Mouse (Mus musculus): ENCODE results near the gene Fam160b1. TPM values are rescaled to one million over a fixed set of nuclear protein-coding genes. Genes with fewer than 3 reads are reported as not detected.

The Fam160b1 gene
- polyA plus RNA-seq, 1 experiment from 2014 or later = 6.0 TPM

- Histone ChIP-seq H3K27me3 (no peaks in the 10 kb centered on the region), H3K27ac (replicated peaks) (peak overlapping the region; percentile 53), H3K4me2 (peak overlapping the region; percentile 35; the same call in 1 of the 2 replicates), H3K9me3 (replicated peaks) (no peaks in the 10 kb centered on the region), H3K4me3 (replicated peaks) (no peak overlapping the region), H3K9ac (no peak overlapping the region), H3K36me3 (replicated peaks) (peaks cover 33% of the 10 kb centered on the region), H3K4me1 (replicated peaks) (peaks cover 72% of the 10 kb centered on the region)
- 74% methylated on average over 4 of the region's 4 CpGs for WGBS (ENCODE audit: insufficient replicate concordance)
- ATAC-seq (ENCODE audit: insufficient read depth) = peak; percentile 37
Observed at GRCm38 (mm10) chr19:57367201-57367600, 6.7 kb downstream of the Fam160b1 start.

- H3K4me1 ChIP-seq (replicated peaks) = peaks cover 66% of the 10 kb centered on the region
Observed at GRCm38 (mm10) chr19:57367849-57368387, 7.4 kb downstream of the Fam160b1 start.

GRCm38 (mm10) chr19:57373276-57373811 is 12.9 kb downstream of the Fam160b1 start:
- WGBS (ENCODE audit: insufficient replicate concordance) = 69% methylated on average over 8 of the region's 8 CpGs
- no peaks in the 10 kb centered on the region for H3K27me3 ChIP-seq
- ATAC-seq (ENCODE audit: insufficient read depth) = no peak

More at GRCm38 (mm10) chr19:57367849-57368387, 7.4 kb downstream of the Fam160b1 start:
- no peak overlapping the region for H3K9ac ChIP-seq
- 53% methylated on average over 11 of the region's 11 CpGs for WGBS (ENCODE audit: insufficient replicate concordance)
- peak overlapping the region; percentile 35; the same call in 1 of the 2 replicates for H3K4me2 ChIP-seq
- no peaks in the 10 kb centered on the region for H3K9me3 ChIP-seq (replicated peaks)
- no peak overlapping the region for H3K4me3 ChIP-seq (replicated peaks)
- H3K36me3 ChIP-seq (replicated peaks) = peaks cover 40% of the 10 kb centered on the region
- H3K27me3 ChIP-seq = no peaks in the 10 kb centered on the region
- ATAC-seq (ENCODE audit: insufficient read depth) = no peak
- peak overlapping the region; percentile 53 for H3K27ac ChIP-seq (replicated peaks)

GRCm38 (mm10) chr19:57375161-57375560 is 14.7 kb downstream of the Fam160b1 start:
- WGBS (ENCODE audit: insufficient replicate concordance) = 77% methylated on average over 5 of the region's 5 CpGs
- no peak overlapping the region for H3K4me3 ChIP-seq (replicated peaks)
- H3K9ac ChIP-seq = no peak overlapping the region
- H3K27me3 ChIP-seq = no peaks in the 10 kb centered on the region
- peaks cover 8% of the 10 kb centered on the region; the same call in 1 of the 2 replicates for H3K4me1 ChIP-seq (replicated peaks)
- no peak overlapping the region for H3K27ac ChIP-seq (replicated peaks)
- no peaks in the 10 kb centered on the region for H3K9me3 ChIP-seq (replicated peaks)
- no peak for ATAC-seq (ENCODE audit: insufficient read depth)
- H3K4me2 ChIP-seq = no peak overlapping the region
- peaks cover 92% of the 10 kb centered on the region for H3K36me3 ChIP-seq (replicated peaks)

More at GRCm38 (mm10) chr19:57373276-57373811, 12.9 kb downstream of the Fam160b1 start:
- Histone ChIP-seq H3K36me3 (replicated peaks) (peaks cover 92% of the 10 kb centered on the region), H3K9me3 (replicated peaks) (no peaks in the 10 kb centered on the region), H3K4me2 (no peak overlapping the region), H3K4me1 (replicated peaks) (peaks cover 17% of the 10 kb centered on the region), H3K27ac (replicated peaks) (no peak overlapping the region), H3K4me3 (replicated peaks) (no peak overlapping the region), H3K9ac (no peak overlapping the region)

- Histone ChIP-seq H3K4me1 (replicated peaks) (peaks cover 2% of the 10 kb centered on the region; the same call in 1 of the 2 replicates), H3K36me3 (replicated peaks) (peaks cover 95% of the 10 kb centered on the region), H3K4me3 (replicated peaks) (no peak overlapping the region), H3K9me3 (replicated peaks) (no peaks in the 10 kb centered on the region), H3K4me2 (no peak overlapping the region), H3K27ac (replicated peaks) (no peak overlapping the region), H3K9ac (no peak overlapping the region), H3K27me3 (no peaks in the 10 kb centered on the region)
- ATAC-seq (ENCODE audit: insufficient read depth) = no peak
- 88% methylated on average over 11 of the region's 11 CpGs for WGBS (ENCODE audit: insufficient replicate concordance)
Observed at GRCm38 (mm10) chr19:57375746-57376145, 15.3 kb downstream of the Fam160b1 start.

- no peak overlapping the region for H3K4me2 ChIP-seq
- H3K4me1 ChIP-seq (replicated peaks) = peaks cover 2% of the 10 kb centered on the region; the same call in 1 of the 2 replicates
- no peak overlapping the region; the same call in 1 of the 2 replicates for H3K27ac ChIP-seq (replicated peaks)
- WGBS (ENCODE audit: insufficient replicate concordance) = 79% methylated on average over 14 of the region's 14 CpGs
- H3K9me3 ChIP-seq (replicated peaks) = no peaks in the 10 kb centered on the region
- no peaks in the 10 kb centered on the region for H3K27me3 ChIP-seq
- ATAC-seq (ENCODE audit: insufficient read depth) = no peak
- no peak overlapping the region for H3K9ac ChIP-seq
- H3K36me3 ChIP-seq (replicated peaks) = peaks cover 95% of the 10 kb centered on the region
- H3K4me3 ChIP-seq (replicated peaks) = no peak overlapping the region
Observed at GRCm38 (mm10) chr19:57377043-57377703, 16.7 kb downstream of the Fam160b1 start.

GRCm38 (mm10) chr19:57386176-57386693 is 25.8 kb downstream of the Fam160b1 start:
- H3K9me3 ChIP-seq (replicated peaks) = no peaks in the 10 kb centered on the region
- H3K4me3 ChIP-seq (replicated peaks) = no peak overlapping the region
- H3K4me2 ChIP-seq = no peak overlapping the region
- no peaks in the 10 kb centered on the region for H3K27me3 ChIP-seq
- H3K4me1 ChIP-seq (replicated peaks) = no peaks in the 10 kb centered on the region
- ATAC-seq (ENCODE audit: insufficient read depth) = no peak
- H3K9ac ChIP-seq = no peak overlapping the region
- H3K36me3 ChIP-seq (replicated peaks) = peaks cover 85% of the 10 kb centered on the region
- WGBS (ENCODE audit: insufficient replicate concordance) = 86% methylated on average over 17 of the region's 17 CpGs
- no peak overlapping the region for H3K27ac ChIP-seq (replicated peaks)

GRCm38 (mm10) chr19:57391545-57391944 is 31.1 kb downstream of the Fam160b1 start:
- no peaks in the 10 kb centered on the region for H3K9me3 ChIP-seq (replicated peaks)
- no peak overlapping the region for H3K9ac ChIP-seq
- H3K27ac ChIP-seq (replicated peaks) = no peak overlapping the region
- H3K4me2 ChIP-seq = no peak overlapping the region
- ATAC-seq (ENCODE audit: insufficient read depth) = no peak
- no peaks in the 10 kb centered on the region for H3K27me3 ChIP-seq
- no peak overlapping the region for H3K4me3 ChIP-seq (replicated peaks)
- peaks cover 16% of the 10 kb centered on the region for H3K4me1 ChIP-seq (replicated peaks)
- peaks cover 35% of the 10 kb centered on the region for H3K36me3 ChIP-seq (replicated peaks)
- WGBS (ENCODE audit: insufficient replicate concordance) = 91% methylated on average over 3 of the region's 3 CpGs

- H3K27me3 ChIP-seq = no peaks in the 10 kb centered on the region
- no peak for ATAC-seq (ENCODE audit: insufficient read depth)
- no peak overlapping the region for H3K4me2 ChIP-seq
- H3K4me1 ChIP-seq (replicated peaks) = peaks cover 18% of the 10 kb centered on the region
- WGBS (ENCODE audit: insufficient replicate concordance) = 34% methylated on average over 6 of the region's 6 CpGs
- no peak overlapping the region for H3K4me3 ChIP-seq (replicated peaks)
- H3K27ac ChIP-seq (replicated peaks) = no peak overlapping the region
- no peak overlapping the region for H3K9ac ChIP-seq
- no peaks in the 10 kb centered on the region for H3K9me3 ChIP-seq (replicated peaks)
- peaks cover 16% of the 10 kb centered on the region for H3K36me3 ChIP-seq (replicated peaks)
Observed at GRCm38 (mm10) chr19:57393357-57393957, 33.0 kb downstream of the Fam160b1 start.

GRCm38 (mm10) chr19:57396609-57397008 is 36.1 kb downstream of the Fam160b1 start:
- 11% methylated on average over 7 of the region's 7 CpGs for WGBS (ENCODE audit: insufficient replicate concordance)
- no peak overlapping the region for H3K4me2 ChIP-seq

GRCm38 (mm10) chr19:57402364-57402763 is 41.9 kb downstream of the Fam160b1 start:
- no peak for ATAC-seq (ENCODE audit: insufficient read depth)
- no peaks in the 10 kb centered on the region for H3K36me3 ChIP-seq (replicated peaks)
- WGBS (ENCODE audit: insufficient replicate concordance) = 60% methylated on average over 6 of the region's 6 CpGs
- H3K4me2 ChIP-seq = no peak overlapping the region
- H3K4me1 ChIP-seq (replicated peaks) = peaks cover 4% of the 10 kb centered on the region; the same call in 1 of the 2 replicates
- H3K9me3 ChIP-seq (replicated peaks) = no peaks in the 10 kb centered on the region
- no peak overlapping the region for H3K27ac ChIP-seq (replicated peaks)
- H3K4me3 ChIP-seq (replicated peaks) = no peak overlapping the region
- H3K9ac ChIP-seq = no peak overlapping the region
- no peaks in the 10 kb centered on the region for H3K27me3 ChIP-seq

More at GRCm38 (mm10) chr19:57396609-57397008, 36.1 kb downstream of the Fam160b1 start:
- H3K27ac ChIP-seq (replicated peaks) = no peak overlapping the region
- H3K4me3 ChIP-seq (replicated peaks) = no peak overlapping the region
- H3K4me1 ChIP-seq (replicated peaks) = peaks cover 18% of the 10 kb centered on the region
- no peak overlapping the region for H3K9ac ChIP-seq
- H3K27me3 ChIP-seq = no peaks in the 10 kb centered on the region
- H3K36me3 ChIP-seq (replicated peaks) = no peaks in the 10 kb centered on the region
- ATAC-seq (ENCODE audit: insufficient read depth) = no peak
- no peaks in the 10 kb centered on the region for H3K9me3 ChIP-seq (replicated peaks)

Measured in liver, embryonic 15.5 days (tissue).